ENCODE assay signal across 23 mouse cellular contexts in the genomic region with DNA sequence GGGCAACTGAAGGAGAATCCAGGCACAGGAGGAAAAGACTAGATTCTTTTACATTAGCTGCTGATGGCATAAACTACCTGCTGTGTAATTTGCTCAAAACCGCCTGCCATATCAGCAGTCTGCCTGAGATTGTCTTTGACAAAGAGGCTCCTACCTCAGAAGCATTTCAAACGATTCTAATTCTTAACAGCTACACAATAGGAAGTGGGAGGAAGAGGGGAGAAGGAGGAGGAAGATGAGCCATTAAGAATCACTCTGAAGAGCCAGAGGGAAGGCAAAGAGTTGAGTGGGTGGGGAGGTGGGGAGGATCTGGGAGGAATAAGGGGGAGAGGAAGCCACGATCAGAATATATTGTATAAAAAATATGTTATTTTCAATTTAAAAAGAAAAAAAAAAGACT.
DNase-seq lines count a peak whose midpoint lies in the region; ATAC-seq and TF ChIP-seq lines count a peak whose summit lies in the region.
"Had no signal": no experiment of that assay in that cellular context is flagged by ENCODE, and none has a peak within 500 bp of the region (broad histone marks: within the 10 kb centered on the region; RNA-seq: fewer than 3 reads in every experiment).

No protein-coding gene starts in this region.

- no peaks in the 10 kb centered on the region for H3K27me3 ChIP-seq in forebrain, postnatal 0 days (ENCODE audit: insufficient read depth, low read length)
- H3K27me3 ChIP-seq in forebrain, embryonic 13.5 days: no peaks in the 10 kb centered on the region
- H3K27me3 ChIP-seq: embryonic facial prominence, embryonic 12.5 days; embryonic facial prominence, embryonic 15.5 days; heart, embryonic 13.5 days; hindbrain, embryonic 12.5 days; hindbrain, embryonic 15.5 days had no signal

- WGBS in forebrain, postnatal 0 days: 61% methylated on average over 3 of the region's 3 CpGs
- 61% methylated on average over 3 of the region's 3 CpGs for WGBS in forebrain, embryonic 13.5 days

- H3K9me3 ChIP-seq in forebrain, postnatal 0 days (ENCODE audit: low read length): no peaks in the 10 kb centered on the region
- H3K9me3 ChIP-seq in forebrain, embryonic 13.5 days (replicated peaks): no peaks in the 10 kb centered on the region
- H3K9me3 ChIP-seq: embryonic facial prominence, embryonic 12.5 days; embryonic facial prominence, embryonic 15.5 days; heart, embryonic 10.5 days; hindbrain, embryonic 12.5 days; hindbrain, embryonic 15.5 days had no signal

- peak; percentile 79; the same call in 1 of the 2 replicates for ATAC-seq in forebrain, postnatal 0 days
- no peak for ATAC-seq in forebrain, embryonic 13.5 days
- ATAC-seq: CD4-positive, CD25-positive, alpha-beta regulatory T cell, adult 4 months; intestine, postnatal 0 days had no signal

- no peak overlapping the region for H3K27ac ChIP-seq in forebrain, postnatal 0 days (ENCODE audit: low read depth, low read length)
- H3K27ac ChIP-seq in forebrain, embryonic 13.5 days: no peak overlapping the region
- H3K27ac ChIP-seq: embryonic facial prominence, embryonic 12.5 days; embryonic facial prominence, embryonic 15.5 days; heart, adult 2 months; heart, embryonic 10.5 days; heart, embryonic 13.5 days; hindbrain, embryonic 12.5 days; hindbrain, embryonic 15.5 days had no signal

- no peak overlapping the region for H3K9ac ChIP-seq in forebrain, postnatal 0 days
- no peak overlapping the region for H3K9ac ChIP-seq in forebrain, embryonic 13.5 days
- H3K9ac ChIP-seq: embryonic facial prominence, embryonic 12.5 days; embryonic facial prominence, embryonic 15.5 days; heart, embryonic 13.5 days; hindbrain, embryonic 12.5 days; hindbrain, embryonic 15.5 days had no signal

- H3K4me2 ChIP-seq in forebrain, postnatal 0 days (ENCODE audit: low read depth): no peak overlapping the region
- H3K4me2 ChIP-seq in forebrain, embryonic 13.5 days: no peak overlapping the region
- H3K4me2 ChIP-seq: embryonic facial prominence, embryonic 12.5 days; embryonic facial prominence, embryonic 15.5 days; heart, embryonic 13.5 days; hindbrain, embryonic 12.5 days; hindbrain, embryonic 15.5 days had no signal

- no peak for TF ChIP-seq POLR2A in brain, embryonic 14.5 days (IDR thresholded peaks at IDR 0.05; ENCODE audit: borderline replicate concordance, extremely low read depth, insufficient read depth, insufficient read length, poor library complexity, severe bottlenecking)

- no peak for DNase-seq in forebrain, postnatal 0 days
- DNase-seq in brain, adult 2 months (ENCODE audit: low read depth, low spot score): peak; percentile 61
- DNase-seq in brain, embryonic 14.5 days (ENCODE audit: low read depth): peak; percentile 35
- DNase-seq in left cerebral cortex, adult 9 months (ENCODE audit: low spot score in 2 of 2): no peak
- DNase-seq in c-Kit-positive CD71-positive TER-119-positive erythroid progenitor cells, embryonic 14.5 days (ENCODE audit: low spot score): no peak
- DNase-seq: adrenal gland, adult 2 months; adrenal gland, postnatal 14 days; cerebellum, adult 11 months; cerebellum, adult 9-11 months; cerebellum, postnatal 25 days; gastrocnemius, postnatal 25 days; heart, adult 2 months; heart, postnatal 14 days had no signal

- no peaks in the 10 kb centered on the region for H3K36me3 ChIP-seq in forebrain, postnatal 0 days (ENCODE audit: insufficient read depth)
- no peaks in the 10 kb centered on the region for H3K36me3 ChIP-seq in forebrain, embryonic 13.5 days (ENCODE audit: poor library complexity, severe bottlenecking)
- H3K36me3 ChIP-seq: embryonic facial prominence, embryonic 12.5 days; embryonic facial prominence, embryonic 15.5 days; heart, embryonic 10.5 days; heart, embryonic 13.5 days; hindbrain, embryonic 12.5 days; hindbrain, embryonic 15.5 days had no signal

- H3K4me3 ChIP-seq in forebrain, postnatal 0 days (ENCODE audit: low read depth, low read length): no peak overlapping the region
- H3K4me3 ChIP-seq in forebrain, embryonic 13.5 days: no peak overlapping the region
- H3K4me3 ChIP-seq: embryonic facial prominence, embryonic 12.5 days; embryonic facial prominence, embryonic 15.5 days; erythroblast, embryonic 14.5 days; heart, adult 2 months; heart, embryonic 10.5 days; heart, embryonic 13.5 days; hindbrain, embryonic 12.5 days; hindbrain, embryonic 15.5 days had no signal

- TF ChIP-seq CTCF in forebrain, postnatal 0 days (IDR thresholded peaks at IDR 0.05; ENCODE audit: low read depth): no peak
- TF ChIP-seq CTCF in brain, embryonic 14.5 days (IDR thresholded peaks at IDR 0.05; ENCODE audit: borderline replicate concordance, extremely low read depth, insufficient read depth, insufficient read length): no peak

- H3K4me1 ChIP-seq in forebrain, postnatal 0 days (ENCODE audit: insufficient read depth): no peaks in the 10 kb centered on the region
- peaks cover 8% of the 10 kb centered on the region for H3K4me1 ChIP-seq in forebrain, embryonic 13.5 days
- H3K4me1 ChIP-seq: embryonic facial prominence, embryonic 12.5 days; embryonic facial prominence, embryonic 15.5 days; heart, embryonic 10.5 days; heart, embryonic 13.5 days; hindbrain, embryonic 12.5 days had no signal

Comparison
In these comparisons a context has a peak if more than half of its experiments do, and no peak if none do; other contexts are left out.
1. DNase-seq: peak in brain, adult 2 months (single experiment) and brain, embryonic 14.5 days (single experiment); none in forebrain, postnatal 0 days (single experiment), left cerebral cortex, adult 9 months (0 of 2) and c-Kit-positive CD71-positive TER-119-positive erythroid progenitor cells, embryonic 14.5 days (single experiment).